Mouse (Mus musculus) lung, postnatal 0 days (tissue): ENCODE results near the gene Shb. TPM values are rescaled to one million over a fixed set of nuclear protein-coding genes. Genes with fewer than 3 reads are reported as not detected.

Experiments used
- ATAC-seq: fragments of 200-750 bp; cut with Nextera tagmentation; 2 replicates; pipeline ENCODE4 v1.8.0; 2017; ENCODE audit warnings: moderate library complexity
- DNase-seq: peaks from one replicate; pipeline ENCODE4 v3.0.0-alpha.2; 2016; ENCODE audit warnings: low spot score
- H3K27ac ChIP-seq: fragments of 300-500 bp; sonication (generic); 2 replicates; pipeline ENCODE4 v1.5.1; 2014; ENCODE audit warnings: antibody characterized with exemption, mild to moderate bottlenecking, low read length, mixed read lengths
- H3K27me3 ChIP-seq: fragments of 300-500 bp; sonication (generic); replicated peaks from 2 replicates; pipeline ENCODE4 v1.6.1; 2014; ENCODE audit warnings: low read length, mixed read lengths; ENCODE audit not compliant: insufficient read depth
- H3K36me3 ChIP-seq: fragments of 300-500 bp; sonication (generic); 2 replicates; pipeline ENCODE4 v1.6.1; 2014; ENCODE audit warnings: low read length, mixed read lengths; ENCODE audit not compliant: insufficient read depth
- H3K4me1 ChIP-seq: fragments of 300-500 bp; sonication (generic); 2 replicates; pipeline ENCODE4 v1.6.1; 2014; ENCODE audit warnings: antibody characterized with exemption, low read depth, low read length, mixed read lengths; ENCODE audit not compliant: insufficient read depth
- H3K4me2 ChIP-seq: fragments of 300-500 bp; sonication (generic); replicated peaks from 2 replicates; pipeline ENCODE4 v1.6.1; 2014; ENCODE audit warnings: low read depth, mild to moderate bottlenecking, low read length, moderate library complexity, mixed read lengths
- H3K4me3 ChIP-seq: fragments of 300-500 bp; sonication (generic); 2 replicates; pipeline ENCODE4 v1.5.1; 2014; ENCODE audit warnings: low read depth, low read length
- H3K9ac ChIP-seq: fragments of 300-500 bp; sonication (generic); replicated peaks from 2 replicates; pipeline ENCODE4 v1.6.1; 2014; ENCODE audit warnings: low read depth, mild to moderate bottlenecking
- H3K9me3 ChIP-seq: fragments of 300-500 bp; sonication (generic); 2 replicates; pipeline ENCODE4 v1.6.1; 2016; ENCODE audit warnings: low read length, mixed read lengths
- CTCF ChIP-seq: IDR thresholded peaks from 2 replicates; pipeline ENCODE4 v1.5.1; 2016; ENCODE audit warnings: antibody characterized with exemption, mild to moderate bottlenecking
- EP300 ChIP-seq: IDR thresholded peaks from 2 replicates; pipeline ENCODE4 v1.6.1; 2016; ENCODE audit warnings: antibody characterized with exemption, mild to moderate bottlenecking, control low read depth
- WGBS: fragments of 180-500 bp; shearing (Covaris S2); extraction: QIAGEN DNeasy Blood & Tissue Kit; methylation state at CpG from one replicate; pipeline ENCODE4 v1.1.7; 2014; 5-methylcytosine and 5-hydroxymethylcytosine counted together
- polyA plus RNA-seq: library from polyadenylated mRNA; unstranded; fragments of >200 nt; fragmentation: Nextera tagmentation; extraction: Ambion mirVana; gene quantifications from 2 replicates; pipeline ENCODE4 v1.2.1, GENCODE M21; 2015

Shb gene
- polyA plus RNA-seq, 1 experiment from 2014 or later: 7.1 TPM

DNA sequence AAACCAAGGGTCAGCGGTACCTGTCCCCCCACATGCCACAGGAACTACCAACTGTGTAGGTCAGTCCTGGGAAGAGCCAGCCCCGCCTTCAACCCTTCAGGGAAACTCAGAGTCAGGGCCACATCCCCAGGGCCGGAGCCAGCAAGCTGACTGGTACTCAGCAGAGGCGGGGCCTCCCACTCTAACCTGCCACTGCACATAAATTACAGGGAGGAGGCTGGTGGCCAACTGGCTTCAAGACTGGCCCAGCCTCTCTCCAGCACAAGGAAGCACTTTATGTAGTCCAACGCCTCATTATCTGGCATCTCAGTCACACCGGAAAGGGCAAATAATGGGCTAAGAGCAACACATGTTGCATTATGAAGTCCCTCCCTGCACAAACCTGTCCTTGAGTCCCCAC lies 22.1 kb downstream of the Shb start:
- peak; percentile 32 for ATAC-seq
- H3K4me3 ChIP-seq: no peak overlapping the region
- no peaks in the 10 kb centered on the region for H3K27me3 ChIP-seq
- no peaks in the 10 kb centered on the region for H3K36me3 ChIP-seq
- peak overlapping the region; percentile 71 for H3K27ac ChIP-seq
- DNase-seq: peak; percentile 82
- peaks cover 45% of the 10 kb centered on the region for H3K4me1 ChIP-seq
- H3K4me2 ChIP-seq: no peak overlapping the region
- WGBS: 33% methylated on average over 6 of the region's 6 CpGs
- no peaks in the 10 kb centered on the region for H3K9me3 ChIP-seq
- H3K9ac ChIP-seq: no peak overlapping the region
- TF ChIP-seq EP300 (peak; percentile 20; the same call in 1 of the 2 replicates), CTCF (no peak)

DNA sequence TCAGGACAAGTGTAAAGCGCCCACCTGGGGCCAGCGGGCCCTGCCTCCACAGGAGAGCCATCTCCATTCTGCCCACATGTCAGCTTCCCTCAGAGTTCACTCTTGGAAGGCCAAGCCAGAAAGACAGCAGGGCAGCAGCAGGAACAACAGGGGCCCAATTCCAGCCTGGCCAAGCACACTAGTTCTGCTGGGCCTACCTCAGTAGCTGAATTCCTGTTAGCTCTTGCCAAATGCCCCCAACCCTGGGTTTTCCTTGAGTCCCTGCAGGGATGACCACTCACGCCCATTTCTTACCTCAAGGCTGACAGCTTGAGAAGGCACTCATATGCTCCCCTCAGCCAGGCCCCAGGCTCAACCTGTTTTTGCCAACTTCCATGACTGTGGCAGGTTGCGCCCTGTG lies 22.9 kb downstream of the Shb start:
- TF ChIP-seq CTCF (no peak), EP300 (no peak)
- WGBS: 88% methylated on average over 4 of the region's 4 CpGs
- Histone ChIP-seq H3K4me2 (no peak overlapping the region), H3K9me3 (no peaks in the 10 kb centered on the region), H3K4me3 (no peak overlapping the region), H3K4me1 (peaks cover 44% of the 10 kb centered on the region), H3K36me3 (no peaks in the 10 kb centered on the region), H3K27ac (0 out of 2 replicates have a peak overlapping the region, but pooled peaks have one; percentile 71), H3K9ac (no peak overlapping the region), H3K27me3 (no peaks in the 10 kb centered on the region)
- DNase-seq (no peak), ATAC-seq (no peak)

DNA sequence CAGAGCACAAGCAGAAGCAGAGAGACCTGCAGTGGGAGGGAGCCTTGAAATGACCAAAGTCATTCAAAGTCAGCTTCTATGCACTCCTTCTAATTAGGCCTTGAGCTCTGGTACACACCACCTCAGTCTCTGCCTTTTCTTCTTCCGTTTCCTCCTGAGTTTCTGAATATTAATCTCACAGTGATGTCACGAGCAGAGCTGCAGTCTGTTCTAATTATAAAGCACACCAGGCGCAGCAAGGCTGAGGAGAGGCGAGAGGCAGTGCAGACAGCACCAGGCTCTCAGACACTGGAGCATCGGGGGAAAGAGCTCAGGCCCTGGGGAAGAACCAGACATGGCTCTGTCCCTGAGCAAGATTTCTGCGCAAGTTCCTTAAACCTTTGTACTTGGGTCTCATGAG lies 23.8 kb downstream of the Shb start:
- H3K4me1 ChIP-seq: peaks cover 35% of the 10 kb centered on the region
- no peak for DNase-seq
- no peak for TF ChIP-seq EP300
- no peak for TF ChIP-seq CTCF
- no peak overlapping the region for H3K9ac ChIP-seq
- H3K4me2 ChIP-seq: no peak overlapping the region
- no peaks in the 10 kb centered on the region for H3K9me3 ChIP-seq
- WGBS: 55% methylated on average over 6 of the region's 6 CpGs
- no peak overlapping the region for H3K4me3 ChIP-seq
- H3K27me3 ChIP-seq: no peaks in the 10 kb centered on the region
- no peaks in the 10 kb centered on the region for H3K36me3 ChIP-seq
- ATAC-seq: no peak
- peak overlapping the region; percentile 91; the same call in 1 of the 2 replicates for H3K27ac ChIP-seq

DNA sequence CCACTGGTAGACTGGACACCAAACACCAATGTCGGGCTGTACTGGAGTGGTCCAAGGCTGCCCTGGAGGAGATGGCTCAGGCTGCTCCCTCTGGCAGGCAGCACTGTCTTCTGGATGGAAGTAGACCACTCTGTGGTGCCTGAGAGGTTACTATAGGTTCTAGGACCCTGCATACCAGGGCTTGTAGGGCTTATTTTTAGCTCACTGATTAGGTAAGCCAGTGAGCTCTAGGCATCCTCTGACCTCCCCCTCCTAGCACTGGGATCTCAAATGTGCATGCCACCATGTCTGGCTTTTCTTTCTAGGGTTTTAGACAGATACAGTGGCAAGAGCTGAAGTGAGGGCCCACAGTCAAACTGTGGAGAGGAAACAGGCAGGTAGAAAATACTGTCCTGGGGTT lies 24.8 kb downstream of the Shb start:
- 57% methylated on average over 1 of the region's 1 CpGs for WGBS
- peak overlapping the region; percentile 91 for H3K27ac ChIP-seq
- no peaks in the 10 kb centered on the region for H3K27me3 ChIP-seq
- TF ChIP-seq CTCF (no peak), EP300 (no peak)
- peaks cover 33% of the 10 kb centered on the region for H3K4me1 ChIP-seq
- no peak for ATAC-seq
- DNase-seq: no peak
- H3K9ac ChIP-seq: no peak overlapping the region
- H3K9me3 ChIP-seq: no peaks in the 10 kb centered on the region
- no peaks in the 10 kb centered on the region for H3K36me3 ChIP-seq
- H3K4me2 ChIP-seq: no peak overlapping the region
- no peak overlapping the region for H3K4me3 ChIP-seq

DNA sequence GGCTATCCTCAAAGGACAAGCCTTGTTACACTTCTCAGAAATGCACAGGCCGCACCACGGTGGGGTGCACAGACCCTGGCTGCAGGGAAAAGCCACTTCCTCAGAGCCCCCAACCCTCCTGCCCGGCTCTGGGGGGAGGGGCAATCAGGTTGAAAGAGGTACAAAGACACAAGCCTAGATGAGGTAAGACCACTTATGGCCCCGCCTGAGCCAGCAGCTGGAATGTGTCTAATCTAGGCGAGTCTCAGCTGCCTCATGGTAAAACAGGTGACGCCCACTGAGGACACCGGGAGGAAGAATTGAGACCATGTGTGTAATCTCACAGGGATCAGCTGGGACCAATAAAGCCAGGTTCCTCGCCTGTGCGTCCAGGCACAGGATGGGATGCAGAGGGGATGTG lies 25.2 kb downstream of the Shb start:
- DNase-seq (peak; percentile 73), ATAC-seq (peak; percentile 66)
- Histone ChIP-seq H3K4me3 (no peak overlapping the region), H3K9me3 (no peaks in the 10 kb centered on the region), H3K27me3 (no peaks in the 10 kb centered on the region), H3K27ac (peak overlapping the region; percentile 91), H3K4me2 (no peak overlapping the region), H3K4me1 (peaks cover 33% of the 10 kb centered on the region), H3K9ac (no peak overlapping the region), H3K36me3 (no peaks in the 10 kb centered on the region)
- 43% methylated on average over 9 of the region's 9 CpGs for WGBS
- no peak; the same call in none of the 2 replicates for TF ChIP-seq EP300
- no peak for TF ChIP-seq CTCF

DNA sequence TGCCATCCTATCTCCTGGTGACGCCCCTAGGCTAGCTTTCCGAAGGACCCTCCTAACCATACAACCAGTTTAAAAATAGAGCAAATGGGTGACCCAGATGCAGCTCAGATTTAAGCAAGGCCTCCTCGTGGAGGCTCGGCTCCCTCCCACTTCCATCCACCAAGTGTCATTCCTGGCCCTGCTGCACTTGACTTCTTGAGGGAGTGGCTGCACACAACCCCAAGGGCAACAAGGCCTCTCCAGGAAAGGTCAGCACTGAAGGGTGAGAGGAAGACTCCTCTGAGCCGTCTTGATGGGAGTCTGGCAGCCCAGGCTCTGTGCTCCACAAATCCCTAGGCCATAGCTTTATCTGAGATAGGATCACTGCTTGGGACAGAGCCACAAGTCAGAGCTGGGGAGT lies 25.7 kb downstream of the Shb start:
- Histone ChIP-seq H3K4me3 (no peak overlapping the region), H3K9me3 (no peaks in the 10 kb centered on the region), H3K27me3 (no peaks in the 10 kb centered on the region), H3K4me1 (peaks cover 33% of the 10 kb centered on the region), H3K36me3 (no peaks in the 10 kb centered on the region), H3K27ac (peak overlapping the region; percentile 91), H3K9ac (no peak overlapping the region), H3K4me2 (no peak overlapping the region)
- ATAC-seq: peak; percentile 66
- TF ChIP-seq CTCF (0 out of 2 replicates have a peak, but pooled peaks have one; percentile 25), EP300 (no peak)
- DNase-seq: peak; percentile 74
- WGBS: 43% methylated on average over 5 of the region's 5 CpGs

DNA sequence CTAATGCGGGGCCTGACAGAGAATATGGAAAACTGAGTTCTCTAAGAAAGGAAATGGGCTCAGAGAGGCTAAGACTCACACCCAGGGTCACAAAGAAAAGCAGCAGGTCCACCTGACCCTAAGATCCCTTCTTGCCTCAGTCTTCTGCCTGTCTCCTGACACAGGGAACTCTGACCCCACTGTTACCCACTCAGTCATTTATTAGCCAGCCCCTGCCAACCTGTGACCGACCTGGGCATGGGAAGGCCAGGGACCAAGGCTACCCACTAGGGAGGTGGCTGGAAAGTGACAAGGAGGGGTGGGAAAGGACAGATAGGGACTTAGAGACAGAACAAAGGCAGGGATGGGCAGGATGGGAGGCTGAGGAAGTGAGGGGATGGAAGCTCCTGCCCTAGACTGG lies 26.6 kb downstream of the Shb start:
- H3K4me2 ChIP-seq: no peak overlapping the region
- ATAC-seq (no peak), DNase-seq (no peak)
- H3K9me3 ChIP-seq: no peaks in the 10 kb centered on the region
- H3K9ac ChIP-seq: no peak overlapping the region
- peaks cover 42% of the 10 kb centered on the region for H3K4me1 ChIP-seq
- peak overlapping the region; percentile 91 for H3K27ac ChIP-seq
- no peaks in the 10 kb centered on the region for H3K27me3 ChIP-seq
- WGBS: 82% methylated on average over 2 of the region's 2 CpGs
- H3K36me3 ChIP-seq: no peaks in the 10 kb centered on the region
- H3K4me3 ChIP-seq: no peak overlapping the region
- no peak for TF ChIP-seq CTCF
- no peak for TF ChIP-seq EP300
